Mouse (Mus musculus) midbrain, embryonic 16.5 days (tissue): ENCODE data around the gene Gm49358. TPM values are rescaled to one million over a fixed set of nuclear protein-coding genes. Genes with fewer than 3 reads are reported as not detected.

Source experiments
- ATAC-seq: fragments of 200-750 bp; cut with Nextera tagmentation; 2 replicates; pipeline ENCODE4 v1.8.0; 2017; ENCODE audit warnings: moderate TSS enrichment
- H3K27ac ChIP-seq: fragments of 300-500 bp; sonication (generic); 2 replicates; pipeline ENCODE4 v1.5.1; 2014; ENCODE audit warnings: mild to moderate bottlenecking, low read length, mixed read lengths
- H3K27me3 ChIP-seq: fragments of 300-500 bp; sonication (generic); 2 replicates; pipeline ENCODE4 v1.6.1; 2014; ENCODE audit warnings: low read depth, low read length, mixed read lengths; ENCODE audit not compliant: control insufficient read depth, insufficient read depth
- H3K36me3 ChIP-seq: fragments of 300-500 bp; sonication (generic); 2 replicates; pipeline ENCODE4 v1.6.1; 2014; ENCODE audit warnings: mild to moderate bottlenecking, low read length, moderate library complexity, mixed read lengths; ENCODE audit not compliant: control insufficient read depth, insufficient read depth
- H3K4me1 ChIP-seq: fragments of 300-500 bp; sonication (generic); 2 replicates; pipeline ENCODE4 v1.6.1; 2014; ENCODE audit warnings: mild to moderate bottlenecking, low read length, mixed read lengths; ENCODE audit not compliant: control insufficient read depth, insufficient read depth
- H3K4me2 ChIP-seq: fragments of 300-500 bp; sonication (generic); 2 replicates; pipeline ENCODE4 v1.6.1; 2014; ENCODE audit warnings: mild to moderate bottlenecking, low read length, mixed read lengths
- H3K4me3 ChIP-seq: fragments of 300-500 bp; sonication (generic); 2 replicates; pipeline ENCODE4 v1.5.1; 2014; ENCODE audit warnings: low read depth, mild to moderate bottlenecking, low read length, moderate library complexity, mixed read lengths
- H3K9ac ChIP-seq: fragments of 300-500 bp; sonication (generic); 2 replicates; pipeline ENCODE4 v1.6.1; 2014; ENCODE audit warnings: low read depth, low read length, mixed read lengths
- H3K9me3 ChIP-seq: fragments of 300-500 bp; sonication (generic); replicated peaks from 2 replicates; pipeline ENCODE4 v1.6.1; 2014; ENCODE audit warnings: mild to moderate bottlenecking, low read length, mixed read lengths; ENCODE audit not compliant: control insufficient read depth, poor library complexity, severe bottlenecking
- WGBS: fragments of 180-500 bp; shearing (Covaris S2); extraction: QIAGEN DNeasy Blood & Tissue Kit; methylation state at CpG from one replicate; pipeline ENCODE4 v1.1.7; 2014; 5-methylcytosine and 5-hydroxymethylcytosine counted together
- polyA plus RNA-seq: library from polyadenylated mRNA; unstranded; fragments of >200 nt; fragmentation: Nextera tagmentation; extraction: Ambion mirVana; gene quantifications from 2 replicates; pipeline ENCODE4 v1.2.1, GENCODE M21; 2015

Gm49358 gene
- polyA plus RNA-seq, 1 experiment from 2014 or later: not detected

GRCm38 (mm10) chr10:86782656-86783055, 18.9 kb downstream of the Gm49358 start:
- WGBS: 39% methylated on average over 5 of the region's 5 CpGs
- Histone ChIP-seq H3K4me1 (peaks cover 29% of the 10 kb centered on the region), H3K4me2 (no peak overlapping the region), H3K27ac (no peak overlapping the region), H3K27me3 (no peaks in the 10 kb centered on the region), H3K36me3 (no peaks in the 10 kb centered on the region), H3K4me3 (no peak overlapping the region), H3K9me3 (no peaks in the 10 kb centered on the region), H3K9ac (no peak overlapping the region)
- ATAC-seq: no peak

DNA sequence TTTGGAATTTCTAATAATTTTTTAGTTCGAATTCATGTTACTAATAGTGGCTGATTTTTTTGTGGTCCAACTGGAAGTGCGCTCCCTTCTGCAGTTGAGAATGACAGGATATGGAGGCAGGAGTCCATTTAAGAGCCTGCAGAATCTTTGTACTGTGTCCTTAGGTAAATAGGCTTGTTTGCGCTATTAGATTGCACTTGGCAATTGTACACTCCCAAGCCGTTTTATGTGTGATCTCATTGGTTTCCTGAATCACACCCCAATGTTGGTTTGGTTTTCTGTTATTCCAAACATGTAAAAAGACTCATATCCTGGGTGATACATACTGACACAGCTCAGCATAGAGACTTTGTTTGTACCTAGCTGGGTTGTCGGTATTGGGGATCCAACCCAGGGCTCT, 19.8 kb downstream of the Gm49358 start:
- 86% methylated on average over 5 of the region's 5 CpGs for WGBS
- Histone ChIP-seq H3K27ac (no peak overlapping the region), H3K9ac (no peak overlapping the region)

GRCm38 (mm10) chr10:86784126-86784675, 20.4 kb downstream of the Gm49358 start:
- H3K4me1 ChIP-seq: peaks cover 27% of the 10 kb centered on the region
- 86% methylated on average over 5 of the region's 5 CpGs for WGBS
- no peak overlapping the region for H3K4me2 ChIP-seq
- no peaks in the 10 kb centered on the region for H3K36me3 ChIP-seq
- H3K27ac ChIP-seq: no peak overlapping the region
- H3K4me3 ChIP-seq: no peak overlapping the region
- no peaks in the 10 kb centered on the region for H3K27me3 ChIP-seq
- no peaks in the 10 kb centered on the region for H3K9me3 ChIP-seq
- no peak for ATAC-seq
- no peak overlapping the region for H3K9ac ChIP-seq

More for the DNA sequence above, 19.8 kb downstream of the Gm49358 start:
- no peaks in the 10 kb centered on the region for H3K36me3 ChIP-seq
- no peak for ATAC-seq
- H3K4me1 ChIP-seq: peaks cover 27% of the 10 kb centered on the region
- H3K9me3 ChIP-seq: no peaks in the 10 kb centered on the region
- H3K4me2 ChIP-seq: no peak overlapping the region
- H3K4me3 ChIP-seq: no peak overlapping the region
- H3K27me3 ChIP-seq: no peaks in the 10 kb centered on the region

GRCm38 (mm10) chr10:86785396-86785795, 21.6 kb downstream of the Gm49358 start:
- no peak for ATAC-seq
- Histone ChIP-seq H3K27ac (no peak overlapping the region), H3K4me2 (no peak overlapping the region), H3K4me1 (peaks cover 25% of the 10 kb centered on the region), H3K9ac (no peak overlapping the region), H3K36me3 (no peaks in the 10 kb centered on the region), H3K27me3 (no peaks in the 10 kb centered on the region), H3K9me3 (no peaks in the 10 kb centered on the region), H3K4me3 (no peak overlapping the region)
- 80% methylated on average over 2 of the region's 2 CpGs for WGBS

DNA sequence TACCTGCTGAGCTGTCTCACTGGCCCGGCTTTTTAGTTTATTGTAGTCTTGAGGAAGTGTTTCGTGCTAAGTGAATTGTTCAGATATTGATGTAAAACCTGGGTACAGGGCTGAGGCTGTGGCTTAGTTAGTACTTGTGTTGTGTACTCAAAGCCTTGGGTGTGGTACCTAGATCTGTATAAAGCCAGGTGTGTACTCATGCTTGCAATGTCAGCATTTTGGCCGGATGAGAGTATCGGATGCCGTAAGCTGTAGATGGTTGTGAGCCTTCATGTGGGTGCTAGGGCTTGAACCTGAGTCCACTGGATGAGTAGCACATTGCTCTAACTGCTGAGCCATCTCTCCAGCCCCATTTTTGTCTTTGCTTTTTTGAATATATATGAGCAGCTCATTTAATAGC, 22.3 kb downstream of the Gm49358 start:
- Histone ChIP-seq H3K27ac (no peak overlapping the region), H3K4me3 (no peak overlapping the region), H3K9me3 (no peaks in the 10 kb centered on the region), H3K4me2 (no peak overlapping the region), H3K4me1 (peaks cover 18% of the 10 kb centered on the region), H3K27me3 (no peaks in the 10 kb centered on the region), H3K36me3 (no peaks in the 10 kb centered on the region), H3K9ac (no peak overlapping the region)
- WGBS: 96% methylated on average over 5 of the region's 5 CpGs
- no peak for ATAC-seq

GRCm38 (mm10) chr10:86788193-86788592, 24.4 kb downstream of the Gm49358 start:
- ATAC-seq: no peak
- Histone ChIP-seq H3K9ac (no peak overlapping the region), H3K27me3 (no peaks in the 10 kb centered on the region), H3K4me3 (no peak overlapping the region), H3K27ac (no peak overlapping the region), H3K4me2 (no peak overlapping the region), H3K4me1 (peaks cover 2% of the 10 kb centered on the region; the same call in 1 of the 2 replicates), H3K36me3 (no peaks in the 10 kb centered on the region), H3K9me3 (no peaks in the 10 kb centered on the region)
- 51% methylated on average over 5 of the region's 5 CpGs for WGBS

- Histone ChIP-seq H3K27me3 (no peaks in the 10 kb centered on the region), H3K4me3 (no peak overlapping the region), H3K4me2 (no peak overlapping the region), H3K4me1 (peaks cover 5% of the 10 kb centered on the region; the same call in 1 of the 2 replicates), H3K27ac (no peak overlapping the region), H3K9ac (no peak overlapping the region), H3K36me3 (no peaks in the 10 kb centered on the region), H3K9me3 (no peaks in the 10 kb centered on the region)
- 78% methylated on average over 7 of the region's 7 CpGs for WGBS
- ATAC-seq: no peak
Observed at GRCm38 (mm10) chr10:86789146-86789672, 25.4 kb downstream of the Gm49358 start.

DNA sequence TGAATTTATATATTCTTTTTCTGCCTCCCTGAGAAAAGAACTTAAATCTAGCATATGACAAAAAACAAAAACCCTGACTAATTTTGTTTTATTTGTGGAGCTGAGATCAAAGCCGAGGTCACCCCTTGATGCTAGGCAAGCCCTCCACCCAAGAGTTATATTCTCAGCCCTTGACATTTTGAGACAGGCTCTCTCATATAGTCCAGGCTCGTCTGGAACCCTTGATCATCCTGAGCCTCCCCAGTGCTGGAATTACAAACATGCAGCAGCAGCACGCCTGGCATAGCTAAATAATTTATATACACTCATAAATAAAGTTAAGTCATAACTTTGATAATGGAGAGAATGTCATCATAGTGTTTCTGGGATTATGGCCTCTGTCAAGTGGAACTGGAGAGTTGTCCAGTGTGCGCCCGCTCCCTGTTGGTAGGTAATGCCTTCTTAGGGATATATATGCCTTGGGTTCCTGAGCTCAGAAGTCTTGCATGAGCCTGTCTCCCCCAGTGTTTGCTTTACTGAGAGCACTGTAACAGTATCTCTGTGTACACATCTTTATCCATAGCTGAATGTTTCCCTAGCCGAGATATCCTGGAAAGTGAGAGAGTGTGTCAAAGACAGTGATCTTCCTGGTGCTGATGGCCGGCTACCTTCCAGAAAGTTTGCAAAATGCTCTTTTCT, 27.9 kb downstream of the Gm49358 start:
- H3K4me3 ChIP-seq: no peak overlapping the region
- no peaks in the 10 kb centered on the region for H3K9me3 ChIP-seq
- 0 out of 2 replicates have a peak, but pooled peaks cover 5% of the 10 kb centered on the region for H3K4me1 ChIP-seq
- H3K9ac ChIP-seq: no peak overlapping the region
- WGBS: 86% methylated on average over 7 of the region's 7 CpGs
- no peak overlapping the region for H3K4me2 ChIP-seq
- H3K27me3 ChIP-seq: no peaks in the 10 kb centered on the region
- ATAC-seq: no peak
- H3K36me3 ChIP-seq: no peaks in the 10 kb centered on the region
- H3K27ac ChIP-seq: no peak overlapping the region

- ATAC-seq: peak; percentile 58; the same call in 1 of the 2 replicates
- Histone ChIP-seq H3K36me3 (no peaks in the 10 kb centered on the region), H3K27me3 (no peaks in the 10 kb centered on the region), H3K9ac (no peak overlapping the region), H3K9me3 (no peaks in the 10 kb centered on the region), H3K4me1 (0 out of 2 replicates have a peak, but pooled peaks cover 2% of the 10 kb centered on the region), H3K4me3 (no peak overlapping the region), H3K4me2 (no peak overlapping the region), H3K27ac (no peak overlapping the region)
- 79% methylated on average over 2 of the region's 2 CpGs for WGBS
Observed at GRCm38 (mm10) chr10:86793509-86793951, 29.8 kb downstream of the Gm49358 start.
